Mouse (Mus musculus) hindbrain, embryonic 16.5 days (tissue): ENCODE data around the gene Gm49425. TPM values are rescaled to one million over a fixed set of nuclear protein-coding genes. Genes with fewer than 3 reads are reported as not detected.

ENCODE experiments used
- ATAC-seq: fragments of 200-750 bp; cut with Nextera tagmentation; 2 replicates; pipeline ENCODE4 v1.8.0; 2017; ENCODE audit warnings: moderate TSS enrichment, moderate library complexity
- H3K27ac ChIP-seq: fragments of 300-500 bp; sonication (generic); 2 replicates; pipeline ENCODE4 v1.5.1; 2014; ENCODE audit warnings: low read depth, mild to moderate bottlenecking, control low read depth, low read length, moderate library complexity
- H3K27me3 ChIP-seq: fragments of 300-500 bp; sonication (generic); replicated peaks from 2 replicates; pipeline ENCODE4 v1.6.1; 2014; ENCODE audit warnings: low read length; ENCODE audit not compliant: control insufficient read depth, insufficient read depth
- H3K36me3 ChIP-seq: fragments of 300-500 bp; sonication (generic); 2 replicates; pipeline ENCODE4 v1.6.1; 2014; ENCODE audit warnings: mild to moderate bottlenecking, low read length, moderate library complexity, mixed read lengths; ENCODE audit not compliant: control insufficient read depth, insufficient read depth
- H3K4me1 ChIP-seq: fragments of 300-500 bp; sonication (generic); 2 replicates; pipeline ENCODE4 v1.6.1; 2014; ENCODE audit warnings: low read depth, low read length; ENCODE audit not compliant: control insufficient read depth, insufficient read depth
- H3K4me2 ChIP-seq: fragments of 300-500 bp; sonication (generic); 2 replicates; pipeline ENCODE4 v1.6.1; 2014; ENCODE audit warnings: mild to moderate bottlenecking, low read length, control low read depth, moderate library complexity
- H3K4me3 ChIP-seq: fragments of 300-500 bp; sonication (generic); 2 replicates; pipeline ENCODE4 v1.5.1; 2014; ENCODE audit warnings: mild to moderate bottlenecking, low read length, control low read depth, moderate library complexity
- H3K9ac ChIP-seq: fragments of 300-500 bp; sonication (generic); 2 replicates; pipeline ENCODE4 v1.6.1; 2014; ENCODE audit warnings: low read depth, mild to moderate bottlenecking, control low read depth, low read length, moderate library complexity
- H3K9me3 ChIP-seq: fragments of 300-500 bp; sonication (generic); 2 replicates; pipeline ENCODE4 v1.6.1; 2014; ENCODE audit warnings: mild to moderate bottlenecking, low read length, moderate library complexity; ENCODE audit not compliant: control insufficient read depth
- WGBS: fragments of 180-500 bp; shearing (Covaris S2); extraction: QIAGEN DNeasy Blood & Tissue Kit; methylation state at CpG from one replicate; pipeline ENCODE4 v1.1.7; 2014; 5-methylcytosine and 5-hydroxymethylcytosine counted together
- polyA plus RNA-seq: library from polyadenylated mRNA; unstranded; fragments of >200 nt; fragmentation: Nextera tagmentation; extraction: Ambion mirVana; gene quantifications from 2 replicates; pipeline ENCODE4 v1.2.1, GENCODE M21; 2015

Gm49425 gene
- polyA plus RNA-seq, 1 experiment from 2014 or later = not detected

DNA sequence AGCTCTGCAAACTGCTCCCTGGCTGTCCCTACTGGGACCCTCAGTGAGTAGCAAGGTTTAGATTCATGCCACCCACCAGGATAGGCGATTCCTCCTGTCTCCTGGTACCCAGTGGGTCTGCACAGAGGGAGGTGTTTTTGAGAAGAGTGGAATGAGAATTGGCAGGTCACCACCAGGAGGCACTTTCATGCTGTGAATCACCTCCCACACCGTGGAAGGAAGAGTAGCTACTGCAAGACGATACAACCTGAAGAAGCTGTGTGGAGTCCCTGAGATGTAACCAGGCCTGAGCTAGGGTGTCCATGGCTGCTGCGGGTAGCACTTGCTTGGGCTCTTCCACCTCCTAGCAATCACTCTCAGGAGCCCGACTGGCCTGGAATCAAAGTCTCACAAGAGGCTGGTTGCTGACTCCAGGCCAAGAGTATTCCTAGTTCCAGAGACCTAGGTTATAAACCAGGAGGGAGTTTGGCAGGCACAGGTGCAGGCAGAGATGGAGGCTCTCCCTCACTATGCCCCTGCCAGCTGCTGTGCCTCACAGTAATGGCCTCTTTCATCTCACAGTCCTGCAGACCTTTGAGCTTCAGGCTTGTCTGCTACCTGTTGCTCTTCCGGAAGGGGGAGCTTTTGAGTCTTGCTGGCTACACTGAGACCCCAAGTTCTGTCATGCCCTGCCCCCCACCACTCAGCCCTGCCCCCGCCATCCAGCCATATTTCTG is 21.0 kb upstream of the Gm49425 start:
- 45% methylated on average over 7 of the region's 7 CpGs for WGBS
- ATAC-seq = no peak

DNA sequence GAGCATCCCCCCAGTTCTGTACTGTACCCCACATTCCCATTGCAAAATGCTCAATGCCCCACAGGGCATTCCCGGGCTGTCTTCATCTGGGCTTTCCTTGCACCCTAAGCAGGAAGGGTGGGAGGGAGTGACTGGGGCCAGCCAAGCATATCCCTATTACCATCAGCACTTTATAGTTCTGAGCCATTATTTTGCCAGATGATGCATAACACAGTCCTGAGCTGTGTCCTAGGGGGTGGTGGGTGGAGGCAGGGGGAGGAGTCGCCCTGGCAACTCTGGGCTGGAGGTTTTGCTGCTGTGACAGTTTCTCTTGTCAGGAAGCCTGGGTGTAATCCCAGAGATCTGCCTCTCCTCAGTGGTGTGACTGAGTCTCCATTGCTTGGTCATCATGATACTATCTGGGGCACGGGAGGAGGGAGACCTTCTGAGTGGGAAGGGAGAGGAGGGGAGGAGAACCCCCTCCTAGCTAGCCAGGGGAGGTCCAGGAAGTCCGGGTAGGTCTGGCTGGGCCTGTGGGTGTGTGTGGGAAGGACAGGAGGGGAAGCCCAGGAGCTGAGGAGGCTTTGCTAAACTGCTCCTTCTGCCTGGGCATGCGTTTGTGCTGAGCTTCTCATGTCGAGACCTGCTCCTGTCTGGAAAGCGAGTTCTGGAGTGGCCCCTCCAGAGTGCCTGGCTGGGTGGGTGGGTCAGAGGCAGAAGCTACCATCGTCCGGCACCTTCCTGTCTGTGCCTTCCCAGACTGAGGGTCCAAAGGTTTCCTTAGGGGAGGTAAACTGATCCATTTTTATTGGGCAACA is 19.2 kb upstream of the Gm49425 start:
- Histone ChIP-seq H3K4me2 (no peak overlapping the region), H3K27ac (no peak overlapping the region), H3K36me3 (no peaks in the 10 kb centered on the region), H3K4me3 (no peak overlapping the region), H3K27me3 (no peaks in the 10 kb centered on the region), H3K9me3 (no peaks in the 10 kb centered on the region), H3K9ac (no peak overlapping the region), H3K4me1 (no peaks in the 10 kb centered on the region)
- ATAC-seq = no peak
- WGBS = 65% methylated on average over 9 of the region's 9 CpGs

More for the DNA sequence above, 21.0 kb upstream of the Gm49425 start:
- H3K27ac ChIP-seq = no peak overlapping the region
- no peaks in the 10 kb centered on the region for H3K4me1 ChIP-seq
- H3K27me3 ChIP-seq = no peaks in the 10 kb centered on the region
- no peak overlapping the region for H3K4me3 ChIP-seq
- no peak overlapping the region for H3K4me2 ChIP-seq
- no peaks in the 10 kb centered on the region for H3K36me3 ChIP-seq
- H3K9ac ChIP-seq = no peak overlapping the region
- no peaks in the 10 kb centered on the region for H3K9me3 ChIP-seq

DNA sequence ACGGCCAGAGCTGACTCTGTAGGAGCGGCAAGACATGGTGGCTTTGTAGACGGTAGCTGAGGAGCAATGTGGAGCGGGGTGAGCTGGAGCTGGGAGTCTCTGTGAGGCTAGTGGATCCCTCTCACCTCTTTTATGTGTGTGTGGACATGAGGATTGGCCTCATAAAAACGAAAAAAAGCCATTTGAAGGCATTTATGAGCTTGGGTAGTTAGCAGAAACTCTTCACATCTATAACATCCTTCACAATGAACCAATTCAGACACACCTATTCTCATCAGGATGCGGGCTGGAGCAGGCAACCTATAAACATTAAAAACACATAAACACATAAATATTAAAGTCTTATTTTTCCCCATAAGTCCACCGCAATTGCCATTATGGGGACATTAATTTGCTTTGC is 15.7 kb upstream of the Gm49425 start, which contains the start of gene Krt84:
Gene Krt84 (minus strand): TSS at position 101 of the 400 bp plus-strand sequence.
- Histone ChIP-seq H3K9me3 (no peaks in the 10 kb centered on the region), H3K9ac (no peak within 1 kb of the TSS), H3K27me3 (no peaks in the 10 kb centered on the region), H3K27ac (no peak within 1 kb of the TSS), H3K4me3 (no peak within 1 kb of the TSS), H3K4me2 (no peak within 1 kb of the TSS), H3K4me1 (no peaks in the 10 kb centered on the region), H3K36me3 (no peaks in the 10 kb centered on the region)
- WGBS = 84% methylated on average over 7 of the region's 7 CpGs
- ATAC-seq = no peak

DNA sequence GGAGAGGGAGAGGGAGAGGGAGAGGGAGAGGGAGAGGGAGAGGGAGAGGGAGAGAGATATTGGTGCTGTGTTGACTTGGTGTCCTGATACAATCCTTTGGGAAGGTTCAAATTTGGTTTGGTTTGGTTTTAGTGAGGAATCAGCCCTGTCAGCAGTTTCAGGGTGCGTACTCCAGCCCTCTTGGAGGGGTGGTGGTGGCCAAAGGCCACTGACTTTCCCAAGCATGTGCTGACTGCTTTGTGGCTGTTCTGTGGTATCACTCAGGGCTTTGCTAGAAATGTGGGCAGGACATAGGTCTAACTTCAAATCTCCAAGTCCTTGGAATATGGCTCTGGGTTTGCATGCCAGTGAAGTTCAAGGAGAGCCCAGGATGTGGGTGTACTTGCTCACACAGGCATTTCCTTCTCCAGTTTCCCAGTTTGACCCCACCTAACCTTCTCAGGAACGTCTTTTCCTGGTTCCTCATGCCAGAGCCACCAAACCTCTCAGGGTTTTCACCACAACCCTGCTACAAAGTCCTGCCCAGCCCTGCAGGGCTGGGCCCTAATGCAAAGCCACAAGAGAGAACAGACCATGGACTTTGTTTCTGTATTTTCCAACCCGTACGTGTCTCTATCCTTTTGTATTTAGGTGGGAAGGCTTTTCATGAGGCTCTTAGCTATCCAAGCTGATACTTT is 5.6 kb upstream of the Gm49425 start:
- no peak overlapping the region for H3K4me2 ChIP-seq
- ATAC-seq = no peak
- H3K4me3 ChIP-seq = no peak overlapping the region
- H3K27ac ChIP-seq = no peak overlapping the region
- H3K27me3 ChIP-seq = no peaks in the 10 kb centered on the region
- no peak overlapping the region for H3K9ac ChIP-seq
- H3K36me3 ChIP-seq = no peaks in the 10 kb centered on the region
- no peaks in the 10 kb centered on the region for H3K4me1 ChIP-seq
- H3K9me3 ChIP-seq = no peaks in the 10 kb centered on the region
- 77% methylated on average over 4 of the region's 4 CpGs for WGBS

DNA sequence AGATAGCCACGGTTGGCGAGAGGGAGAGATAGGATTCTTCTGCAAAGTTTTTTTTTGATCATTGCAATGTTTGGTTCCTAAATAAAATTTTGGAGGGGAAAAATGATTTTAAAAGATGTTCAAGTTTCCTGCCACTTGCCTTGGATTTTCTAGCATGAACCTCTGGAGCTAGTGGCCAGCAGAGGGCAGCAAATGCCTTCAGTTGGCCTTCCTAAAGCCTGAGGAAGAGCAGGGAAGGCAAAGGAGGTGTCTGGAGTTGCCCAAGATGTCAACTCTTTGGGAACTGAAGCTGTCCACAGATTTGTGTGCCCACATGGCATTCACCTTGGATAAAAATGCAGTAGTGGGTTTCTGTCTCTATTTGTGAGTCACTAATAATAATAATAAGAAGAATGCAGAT is 2.7 kb upstream of the Gm49425 start:
- H3K36me3 ChIP-seq = no peaks in the 10 kb centered on the region
- H3K9ac ChIP-seq = no peak overlapping the region
- no peak for ATAC-seq
- H3K4me1 ChIP-seq = no peaks in the 10 kb centered on the region
- 20% methylated on average over 2 of the region's 2 CpGs for WGBS
- H3K27me3 ChIP-seq = no peaks in the 10 kb centered on the region
- no peaks in the 10 kb centered on the region for H3K9me3 ChIP-seq
- no peak overlapping the region for H3K4me3 ChIP-seq
- H3K4me2 ChIP-seq = no peak overlapping the region
- no peak overlapping the region for H3K27ac ChIP-seq

DNA sequence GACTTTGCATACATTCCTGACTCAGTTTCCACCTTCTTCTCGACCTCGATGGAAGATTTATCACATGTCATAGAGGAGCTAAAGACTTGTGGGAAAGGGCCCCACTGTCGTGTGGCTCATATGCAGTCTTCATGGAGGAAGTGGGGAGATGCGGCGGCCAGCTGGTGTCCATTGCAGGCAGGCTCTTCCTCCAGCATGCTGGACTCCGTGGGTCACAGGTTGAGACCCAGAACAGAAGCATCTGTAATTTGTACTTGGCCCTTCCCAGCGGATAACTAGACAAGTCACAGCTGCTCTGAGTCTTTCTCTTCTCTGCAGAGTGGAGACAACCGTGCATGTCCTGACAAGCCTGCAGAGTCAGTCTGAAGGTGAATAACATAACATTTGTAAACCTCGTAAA is 8.8 kb downstream of the Gm49425 start:
- no peak for ATAC-seq
- Histone ChIP-seq H3K36me3 (no peaks in the 10 kb centered on the region), H3K4me1 (no peaks in the 10 kb centered on the region), H3K27me3 (no peaks in the 10 kb centered on the region), H3K4me2 (no peak overlapping the region), H3K9ac (no peak overlapping the region), H3K27ac (no peak overlapping the region), H3K4me3 (no peak overlapping the region), H3K9me3 (no peaks in the 10 kb centered on the region)
- WGBS = 86% methylated on average over 9 of the region's 9 CpGs

DNA sequence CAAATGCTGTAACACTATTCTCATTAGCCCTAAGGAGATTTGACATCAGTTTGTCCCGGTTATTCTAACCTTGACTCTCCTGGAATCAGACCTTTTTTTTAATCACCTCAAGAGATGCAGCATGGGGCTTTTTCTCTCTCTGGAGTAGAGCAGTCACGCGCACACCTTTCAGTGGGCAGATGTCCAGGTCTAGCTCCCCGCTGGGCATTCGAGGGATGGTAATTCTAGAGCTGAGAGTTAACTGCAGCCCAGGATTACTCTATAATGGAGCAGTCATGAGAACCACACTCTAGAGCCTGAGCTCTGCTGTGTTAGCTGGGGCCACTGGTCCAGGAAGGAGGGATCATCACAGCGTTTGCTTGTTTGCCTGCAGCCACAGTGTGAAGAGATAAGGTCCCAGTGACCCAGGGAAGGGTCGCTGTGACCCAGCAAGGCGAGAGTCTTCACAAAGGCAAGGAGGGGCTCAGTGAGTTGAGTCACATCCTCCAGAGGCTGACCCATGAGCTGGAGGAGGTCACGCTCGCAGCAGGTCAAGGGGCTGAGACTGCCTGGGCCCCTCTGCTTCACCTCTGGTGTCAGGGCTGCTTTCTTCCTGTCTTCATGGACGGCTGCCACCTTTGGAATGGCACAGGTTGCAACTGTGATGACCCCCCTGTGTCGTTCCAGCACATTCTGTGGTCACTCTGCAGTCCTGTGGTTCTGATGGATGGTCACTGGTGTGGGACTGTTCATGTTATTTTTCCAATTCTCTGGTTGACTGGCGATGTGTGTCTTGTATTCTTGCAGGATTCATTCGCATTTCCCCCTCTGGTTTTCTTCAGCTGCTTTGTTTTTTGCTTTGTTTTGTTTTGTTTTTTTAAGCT is 9.9 kb downstream of the Gm49425 start:
- no peak overlapping the region for H3K9ac ChIP-seq
- no peaks in the 10 kb centered on the region for H3K9me3 ChIP-seq
- H3K4me3 ChIP-seq = no peak overlapping the region
- no peak for ATAC-seq
- H3K36me3 ChIP-seq = no peaks in the 10 kb centered on the region
- no peak overlapping the region for H3K27ac ChIP-seq
- H3K27me3 ChIP-seq = no peaks in the 10 kb centered on the region
- H3K4me2 ChIP-seq = no peak overlapping the region
- 53% methylated on average over 14 of the region's 14 CpGs for WGBS
- H3K4me1 ChIP-seq = no peaks in the 10 kb centered on the region

DNA sequence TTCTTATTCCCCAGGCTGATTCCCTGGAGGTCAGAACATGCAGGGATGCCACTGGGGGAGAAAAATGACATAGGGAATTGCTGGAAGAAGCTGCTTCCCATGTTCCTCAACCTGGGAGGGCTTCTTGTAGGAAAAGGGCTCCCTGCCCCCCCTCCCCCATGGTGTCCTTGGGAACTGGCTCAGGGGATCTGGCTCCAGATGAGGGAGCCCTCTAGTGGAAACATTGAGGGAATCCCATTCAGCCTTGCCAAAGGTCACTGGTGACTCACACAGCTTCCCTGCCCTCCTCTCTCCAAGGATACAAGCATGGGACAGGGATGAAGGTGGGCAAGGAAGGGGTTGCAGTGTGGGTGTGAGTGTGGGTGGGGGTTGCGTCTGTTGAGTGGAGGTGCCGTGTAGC is 19.9 kb downstream of the Gm49425 start:
- ATAC-seq = no peak
- Histone ChIP-seq H3K27me3 (no peaks in the 10 kb centered on the region), H3K9me3 (no peaks in the 10 kb centered on the region), H3K4me1 (no peaks in the 10 kb centered on the region), H3K4me2 (no peak overlapping the region), H3K9ac (no peak overlapping the region), H3K27ac (no peak overlapping the region), H3K4me3 (no peak overlapping the region), H3K36me3 (no peaks in the 10 kb centered on the region)
- 83% methylated on average over 2 of the region's 2 CpGs for WGBS
